Mouse (Mus musculus): Measurements from ENCODE around the gene Myb.

Gene Myb

DNA sequence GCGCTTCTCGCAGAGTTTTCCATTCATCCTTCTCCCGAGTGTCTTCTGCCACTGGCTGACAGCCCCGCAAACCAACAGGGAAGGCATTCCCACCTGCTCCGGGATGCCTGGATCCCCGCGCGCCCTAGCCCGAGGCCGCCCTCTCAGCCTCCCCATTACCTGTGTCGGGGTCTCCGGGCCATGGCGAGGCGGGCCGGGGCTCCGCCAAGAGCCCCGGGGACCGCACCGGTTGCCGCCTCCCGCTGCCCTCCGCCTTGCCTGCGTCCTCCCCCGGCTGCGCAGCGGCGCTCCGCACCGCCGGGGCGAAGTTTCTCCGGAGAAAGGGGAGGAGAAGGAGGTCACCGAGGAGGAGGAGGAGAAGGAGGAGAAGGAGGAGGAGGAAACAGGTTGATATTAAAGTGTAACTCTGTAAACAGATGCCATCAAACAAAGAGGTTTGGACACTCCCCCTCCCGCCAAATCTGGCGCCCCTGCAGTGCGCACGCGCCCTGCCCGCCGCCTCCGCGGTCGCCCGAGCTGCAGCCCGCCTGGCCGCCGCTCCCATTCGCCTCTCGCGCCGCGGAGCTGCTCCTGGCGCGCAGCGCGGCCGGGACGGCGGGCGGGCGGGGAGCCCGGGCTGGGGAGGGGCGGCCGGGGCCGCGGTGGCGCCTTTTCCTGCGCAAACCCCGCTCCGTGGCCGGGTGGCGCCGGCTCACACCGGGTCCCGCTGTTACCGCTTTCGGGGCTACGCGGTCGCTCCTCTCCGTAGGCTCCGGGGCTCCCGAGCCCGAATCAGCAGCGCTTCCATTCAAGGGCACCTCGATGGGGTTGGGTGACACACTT lies at the start of gene Myb:
Gene Myb, minus strand, starts transcription at position 448 of the 822 bp plus-strand sequence.
- peak; percentile 36 for DNase-seq

DNA sequence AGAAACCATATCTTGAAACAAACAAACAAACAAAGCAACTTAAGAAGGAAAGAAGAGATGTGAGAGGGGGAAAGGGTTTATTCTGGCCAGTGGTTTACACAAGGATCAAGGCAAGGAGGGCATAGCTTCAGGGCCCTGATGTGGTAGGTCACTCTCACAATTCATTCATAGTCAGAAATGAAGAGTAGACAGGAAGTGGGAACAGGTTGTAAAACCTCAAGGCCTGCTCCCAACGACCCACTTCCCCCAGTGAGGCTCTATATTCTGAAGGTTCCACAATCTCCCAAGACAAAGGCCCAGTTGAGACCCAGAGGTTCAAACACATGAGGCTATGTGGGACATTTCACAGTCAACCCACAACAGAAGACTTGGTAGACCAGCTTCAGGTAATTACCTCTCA lies 46.6 kb upstream of the Myb start:
- no peak for DNase-seq

DNA sequence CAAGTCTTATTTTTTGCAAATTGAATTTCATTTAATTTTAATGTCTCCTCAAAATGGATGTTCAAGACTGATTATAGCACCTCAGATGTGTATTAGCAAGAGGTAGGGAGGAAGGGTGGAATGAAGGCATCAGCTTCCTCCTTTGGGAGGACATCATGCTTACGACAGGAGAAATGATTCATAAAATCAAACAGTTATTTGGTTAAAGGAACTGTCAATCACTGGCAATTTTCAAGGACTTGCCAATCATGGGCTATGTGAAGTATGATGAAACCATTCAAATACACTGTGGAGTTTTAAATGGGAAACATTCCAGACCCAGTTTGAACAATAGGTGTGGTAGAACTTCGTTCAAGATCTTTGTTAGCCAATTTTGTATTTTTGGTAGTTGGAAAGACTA lies 45.4 kb upstream of the Myb start:
- no peak for DNase-seq

DNA sequence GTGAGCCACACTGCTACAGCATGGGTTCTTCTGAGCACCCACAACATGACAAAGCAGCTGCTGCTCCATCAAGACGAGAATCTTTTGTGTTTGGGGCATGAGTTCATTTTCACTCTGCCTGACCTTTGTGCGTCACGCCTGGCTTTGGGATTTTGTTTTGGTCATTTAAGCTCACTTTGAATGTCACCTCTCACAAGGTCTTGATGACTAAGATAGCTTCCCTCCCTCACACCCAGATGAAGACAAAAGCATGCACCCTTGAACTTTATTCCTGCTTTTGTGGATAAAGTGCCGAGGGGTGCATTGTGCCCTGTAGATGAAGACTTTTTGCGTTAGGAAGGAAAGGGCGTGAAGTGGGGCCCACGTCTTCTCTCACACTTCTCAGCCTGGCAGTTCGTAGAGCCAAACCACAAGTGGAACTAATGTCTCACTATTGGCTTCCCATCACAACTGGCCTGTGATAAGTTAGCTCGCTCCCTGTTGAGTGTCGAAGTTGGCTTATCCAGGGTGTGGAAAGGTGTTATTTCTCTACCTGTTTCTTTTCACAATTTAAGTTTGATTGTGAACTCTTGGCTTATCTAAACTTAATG lies 43.8 kb upstream of the Myb start:
- no peak for DNase-seq

DNA sequence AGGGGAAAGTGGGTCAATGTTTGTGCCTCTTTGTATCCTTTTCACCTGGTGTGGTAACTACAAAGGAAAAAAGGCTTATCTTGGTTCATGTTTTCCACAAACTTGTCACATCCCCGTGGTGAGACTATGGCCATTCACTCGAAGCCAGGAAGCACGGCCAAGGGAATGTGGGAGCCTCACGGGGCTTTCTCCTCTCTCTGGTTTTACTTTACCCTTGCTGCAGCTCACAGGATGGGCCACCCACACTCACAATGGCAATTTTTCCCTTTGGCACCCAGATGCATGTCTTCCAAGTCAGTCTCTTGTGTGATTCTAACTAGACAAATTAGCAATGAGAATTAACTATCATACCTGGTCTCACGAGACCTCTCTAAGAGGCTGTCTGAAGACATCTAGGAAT lies 43.1 kb upstream of the Myb start:
- no peak for DNase-seq

DNA sequence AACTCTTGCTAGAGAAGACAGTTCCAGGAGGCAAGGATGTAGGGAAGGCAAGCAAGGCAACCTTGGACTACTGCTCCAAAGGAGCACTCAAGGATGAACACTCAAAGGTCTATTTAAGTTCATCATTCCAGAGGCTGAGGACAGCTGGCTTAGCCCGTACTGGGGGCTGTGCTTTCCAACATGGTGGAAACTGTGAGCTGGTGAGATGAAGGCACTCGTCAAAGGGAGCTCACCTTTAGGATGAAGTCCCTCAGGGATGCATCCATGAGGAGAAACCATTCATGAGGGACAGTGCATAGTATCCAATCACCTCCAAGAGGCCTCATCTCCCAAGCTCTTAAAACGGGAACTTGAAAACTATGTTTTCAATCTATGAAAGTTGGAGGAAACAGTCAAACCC lies 42.7 kb upstream of the Myb start:
- no peak for DNase-seq

DNA sequence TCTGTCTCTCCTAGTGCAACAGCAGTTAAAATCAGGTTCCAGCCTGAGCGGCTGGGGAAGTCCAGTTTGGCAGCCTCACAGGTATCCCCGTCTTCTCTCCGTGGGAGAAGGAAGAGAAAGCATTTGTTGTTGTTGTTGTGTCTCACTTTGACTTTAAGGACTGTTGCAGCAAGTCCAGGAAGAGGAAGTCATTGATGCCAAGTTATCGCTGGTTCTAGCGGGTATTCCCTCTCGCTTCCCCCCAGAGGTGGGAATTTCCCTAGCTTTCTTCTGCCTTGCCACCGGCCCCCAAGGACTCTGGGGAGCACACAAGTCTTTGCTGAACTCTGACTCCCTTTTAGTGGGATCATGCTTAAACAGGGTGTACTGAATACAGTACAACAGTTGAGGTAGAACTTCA lies 40.0 kb upstream of the Myb start:
- no peak for DNase-seq

DNA sequence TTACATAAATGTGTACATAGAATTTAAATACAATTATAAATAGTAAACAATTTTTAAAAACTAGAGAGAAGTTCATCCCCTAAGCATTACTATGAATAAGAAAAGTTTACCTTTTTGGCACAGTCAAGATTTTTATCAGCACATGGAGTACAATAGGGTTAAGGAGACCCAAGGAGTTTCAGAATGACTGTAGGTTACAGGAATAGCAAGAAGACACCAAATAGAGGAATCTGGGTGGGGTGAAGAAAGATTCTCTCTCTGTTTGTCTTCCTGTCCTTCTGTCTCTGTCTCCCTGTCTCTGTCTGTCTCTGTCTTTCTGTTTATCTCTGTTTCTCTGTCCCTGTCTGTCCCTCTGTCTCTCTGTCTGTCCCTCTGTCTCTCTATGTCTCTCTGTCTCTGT lies 39.5 kb upstream of the Myb start:
- DNase-seq: no peak

DNA sequence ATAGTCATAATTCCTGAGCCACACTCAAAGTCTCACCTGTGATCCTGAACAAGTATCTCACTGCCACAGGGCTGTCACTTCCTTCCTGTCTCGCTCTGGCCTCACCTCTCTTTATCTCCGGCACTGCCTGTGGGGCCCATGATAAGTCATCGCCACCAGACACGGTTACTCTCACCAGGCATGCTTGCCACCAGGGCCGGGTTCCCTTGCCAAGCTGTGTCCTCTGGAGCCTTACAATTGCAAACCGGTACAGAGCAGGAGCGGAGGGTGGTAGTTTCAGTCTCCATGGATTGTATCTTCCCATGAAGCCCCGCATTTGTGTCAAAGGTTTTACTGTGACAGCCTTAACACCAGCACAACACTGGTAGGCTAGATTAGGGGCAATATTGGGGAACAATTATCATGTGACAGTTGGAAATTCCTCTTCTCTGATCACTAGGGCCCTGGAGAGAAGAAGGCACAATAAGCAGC lies 35.9 kb upstream of the Myb start:
- DNase-seq: no peak

DNA sequence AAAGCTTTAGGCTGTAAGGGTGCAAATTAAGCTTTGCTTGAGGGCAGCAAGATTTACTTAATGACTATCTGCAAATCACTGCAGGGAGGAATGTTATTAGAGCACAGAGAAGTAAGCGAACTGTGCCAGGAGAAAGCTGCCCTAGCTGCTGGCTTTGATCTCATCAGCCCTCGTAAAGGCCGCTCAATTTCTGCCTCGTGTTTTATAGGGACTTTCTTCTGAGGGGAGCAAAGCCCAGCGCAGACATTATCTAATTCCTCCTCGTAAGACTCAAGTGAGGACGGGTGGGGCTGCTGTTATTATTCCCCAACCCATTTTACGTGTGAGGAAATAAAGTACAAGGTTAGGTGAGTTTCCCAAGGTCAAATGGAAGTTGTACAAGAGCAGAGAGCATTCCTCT lies 34.8 kb upstream of the Myb start:
- no peak for DNase-seq

DNA sequence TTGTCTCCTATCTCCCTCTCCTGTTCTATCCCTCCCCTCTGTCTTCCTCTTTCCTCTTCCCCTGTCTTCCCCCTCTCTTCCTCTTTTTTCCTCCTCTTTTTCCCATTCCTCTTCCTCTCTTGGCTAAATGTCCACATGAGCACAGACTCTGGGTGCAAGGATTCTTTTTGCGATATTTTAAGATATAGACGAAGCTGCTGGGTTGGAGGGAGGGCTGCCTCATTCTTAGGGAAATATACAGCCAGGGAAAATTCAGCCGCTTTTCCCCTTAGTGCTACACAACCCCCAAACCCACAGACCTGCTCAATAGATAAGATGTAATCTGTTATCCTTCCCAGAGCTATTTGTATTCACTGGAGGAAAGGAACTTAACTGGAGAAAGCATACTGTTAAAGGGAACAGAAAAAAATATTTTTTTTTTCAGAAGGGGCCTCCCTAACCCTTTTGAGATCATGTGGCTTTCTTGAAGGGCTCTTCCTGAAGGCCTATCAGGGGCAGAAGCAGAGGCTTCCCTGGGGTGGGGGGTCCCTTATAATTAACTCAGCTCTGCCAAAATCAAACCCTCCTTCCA lies 33.2 kb upstream of the Myb start:
- DNase-seq: no peak

DNA sequence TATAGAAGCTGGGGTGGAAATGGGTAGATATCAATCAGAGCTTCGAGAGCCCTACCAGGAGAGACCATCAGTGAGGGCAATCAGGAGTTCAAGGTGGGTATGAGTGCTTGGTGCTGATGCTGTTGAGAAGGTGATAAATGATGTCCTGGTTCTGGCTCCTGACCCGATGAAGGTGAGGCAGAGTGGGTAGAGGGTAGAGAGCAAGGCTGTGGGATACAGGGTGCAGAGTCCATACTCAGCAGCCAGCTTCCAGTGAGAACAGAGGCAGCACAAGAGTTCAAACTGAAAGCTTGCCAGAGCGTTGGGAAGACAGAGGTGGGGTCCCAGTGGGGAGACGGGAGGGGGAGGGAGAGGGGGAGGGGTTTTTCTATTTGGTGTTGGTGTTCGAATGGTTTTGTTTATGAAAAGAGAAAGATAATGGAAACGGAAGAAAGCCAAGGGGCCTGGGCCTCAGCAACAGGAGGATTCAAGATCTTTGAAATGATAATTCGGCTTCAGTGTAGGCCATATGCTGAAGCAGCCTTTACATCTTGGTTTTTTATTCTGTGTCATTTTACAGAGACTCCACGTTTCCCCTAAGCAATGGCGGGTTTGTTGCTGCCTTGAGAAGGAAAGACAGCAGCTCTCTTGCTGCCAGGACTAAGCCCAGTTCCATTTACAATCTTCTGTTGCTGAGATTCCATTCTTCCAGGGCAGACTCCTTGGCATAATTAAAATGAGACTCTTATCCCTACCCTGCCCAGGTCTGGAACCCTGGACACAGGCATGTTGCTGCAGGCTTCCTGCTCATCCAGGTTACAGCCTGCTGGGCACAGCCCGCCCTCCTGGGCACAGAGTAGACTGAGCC lies 32.5 kb upstream of the Myb start:
- no peak for DNase-seq

DNA sequence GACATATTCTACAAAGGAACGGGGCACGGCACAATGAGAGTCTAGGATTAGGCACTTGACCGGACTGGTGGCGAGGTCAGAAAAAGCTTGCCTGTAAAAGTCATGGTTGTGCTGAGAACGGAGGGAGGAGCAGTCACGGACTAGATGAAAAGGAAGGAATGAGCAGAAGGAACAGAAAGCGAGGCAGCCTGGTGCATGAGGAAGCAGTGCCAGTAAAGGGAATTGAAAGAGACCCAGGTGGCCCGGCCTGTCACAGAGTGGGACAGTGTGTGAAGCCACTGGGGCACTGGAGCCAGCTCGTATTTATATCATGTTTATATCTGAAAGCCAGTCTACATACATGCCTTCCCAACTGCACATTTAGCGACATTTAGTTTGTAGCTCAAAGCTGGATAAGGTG lies 31.7 kb upstream of the Myb start:
- no peak for DNase-seq

DNA sequence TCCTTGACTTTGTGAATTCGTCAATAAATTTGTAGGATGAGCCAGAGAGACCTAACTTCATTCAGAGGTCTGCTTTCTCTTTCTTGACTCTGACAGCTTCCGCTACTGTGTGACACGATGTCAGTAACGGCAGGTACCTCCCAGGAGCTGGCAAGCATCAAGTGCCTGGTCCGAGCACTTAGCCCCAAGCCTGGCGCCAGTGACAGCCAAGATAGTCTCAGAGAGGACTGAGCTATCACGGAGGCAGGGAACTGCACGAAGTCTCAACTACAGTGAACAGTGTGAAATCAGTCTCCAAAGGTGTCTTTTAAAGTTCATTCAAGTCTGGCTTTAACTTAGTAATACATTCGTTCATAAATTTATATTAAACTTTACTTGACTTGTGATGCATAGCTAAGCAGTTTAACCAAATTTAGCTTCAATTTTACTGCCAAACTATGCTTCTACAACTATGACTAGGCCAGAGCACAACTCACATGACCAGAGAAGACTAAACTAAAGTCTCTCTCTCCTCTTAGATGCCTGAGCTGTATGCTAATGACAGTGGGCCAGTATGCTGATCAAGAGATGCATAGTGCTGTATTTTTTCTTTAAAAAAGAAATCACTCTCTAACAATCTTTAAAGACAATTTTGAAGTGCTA lies 29.1 kb upstream of the Myb start:
- DNase-seq: no peak

DNA sequence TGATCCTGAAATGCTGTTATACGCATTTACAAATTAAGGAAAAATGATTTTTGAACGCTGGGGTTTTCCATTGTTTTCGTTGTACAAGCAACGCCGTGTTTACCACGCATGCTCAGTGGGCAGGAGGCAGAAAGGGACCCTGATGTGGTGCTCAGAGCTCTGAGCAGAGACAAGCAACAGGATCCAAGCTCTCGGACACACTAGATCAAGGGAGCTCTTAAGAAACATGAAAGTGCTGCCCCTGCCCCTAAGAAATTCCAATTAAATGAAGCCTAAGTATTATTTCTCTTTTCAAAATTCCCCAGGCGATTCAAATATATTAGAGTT lies 28.5 kb upstream of the Myb start:
- no peak for DNase-seq

DNA sequence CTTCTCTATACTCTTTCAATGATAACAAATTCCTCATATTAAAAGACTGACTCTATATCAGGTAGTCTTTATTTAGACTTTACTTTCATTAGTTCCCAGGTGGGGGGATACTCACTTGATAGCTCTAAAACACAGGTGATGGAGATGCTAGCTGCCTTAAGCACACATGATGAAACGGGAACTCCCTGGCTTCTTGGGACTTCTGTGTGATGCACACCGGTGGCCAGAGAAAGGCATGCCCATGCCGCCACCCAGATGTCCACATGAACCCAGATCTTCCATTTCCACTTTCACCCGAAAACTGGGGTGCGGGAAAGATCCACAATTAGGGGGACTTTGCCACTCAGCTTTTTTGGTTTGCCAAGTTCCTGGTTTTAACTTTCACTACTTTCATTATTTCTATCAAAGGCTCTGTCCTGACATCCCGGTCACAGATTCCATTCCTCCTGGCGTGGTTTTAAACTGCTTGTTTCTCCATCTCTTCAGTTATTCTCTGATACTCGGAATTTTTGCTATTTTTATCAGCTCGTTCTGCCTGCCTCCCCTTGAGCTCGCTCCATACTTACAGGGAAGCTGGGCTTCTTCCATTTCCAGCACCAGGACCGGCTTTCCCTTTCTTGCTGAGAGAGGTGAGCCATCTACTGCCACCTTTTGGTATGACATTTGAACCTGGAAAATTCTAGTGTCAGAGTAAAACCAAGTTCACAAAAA lies 27.9 kb upstream of the Myb start:
- DNase-seq: peak; percentile 42

DNA sequence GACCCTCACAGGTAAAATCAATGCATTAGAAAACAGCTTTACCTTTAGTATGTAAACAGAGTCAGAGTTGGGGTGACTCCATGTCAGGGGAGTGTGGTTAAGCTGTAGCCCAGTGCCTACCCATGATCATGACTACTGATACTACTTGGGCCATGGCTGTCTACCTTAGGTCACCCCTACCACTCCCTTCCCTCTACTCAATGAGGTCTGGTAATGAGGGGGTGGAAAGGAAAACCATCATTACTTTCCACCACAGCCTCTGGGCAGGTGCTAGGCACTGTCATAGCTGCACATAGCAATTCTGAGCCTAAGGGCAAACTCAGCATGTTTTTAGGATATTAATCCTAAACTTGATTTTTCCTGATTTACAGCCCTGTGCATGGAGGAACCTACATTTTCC lies 27.1 kb upstream of the Myb start:
- DNase-seq: no peak

DNA sequence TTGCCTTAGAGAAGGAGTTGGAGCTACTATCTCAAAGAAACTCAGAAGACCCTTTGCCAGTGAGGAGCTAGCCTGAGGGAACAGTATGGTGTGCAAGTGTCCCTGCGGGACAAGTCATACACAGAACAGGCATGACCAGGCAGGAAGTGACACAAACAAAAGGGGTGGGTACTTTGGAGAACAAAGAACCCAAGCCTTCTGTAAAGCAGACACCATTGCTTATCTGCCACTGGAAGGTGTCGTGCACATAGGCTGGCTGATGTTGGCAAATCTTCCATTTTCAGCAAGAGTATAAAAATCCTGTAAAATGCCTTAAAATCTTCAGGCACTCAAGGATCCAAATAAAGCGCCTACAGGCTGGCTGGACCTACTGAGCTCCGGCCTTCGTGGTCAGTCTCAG lies 25.9 kb upstream of the Myb start:
- DNase-seq: no peak

DNA sequence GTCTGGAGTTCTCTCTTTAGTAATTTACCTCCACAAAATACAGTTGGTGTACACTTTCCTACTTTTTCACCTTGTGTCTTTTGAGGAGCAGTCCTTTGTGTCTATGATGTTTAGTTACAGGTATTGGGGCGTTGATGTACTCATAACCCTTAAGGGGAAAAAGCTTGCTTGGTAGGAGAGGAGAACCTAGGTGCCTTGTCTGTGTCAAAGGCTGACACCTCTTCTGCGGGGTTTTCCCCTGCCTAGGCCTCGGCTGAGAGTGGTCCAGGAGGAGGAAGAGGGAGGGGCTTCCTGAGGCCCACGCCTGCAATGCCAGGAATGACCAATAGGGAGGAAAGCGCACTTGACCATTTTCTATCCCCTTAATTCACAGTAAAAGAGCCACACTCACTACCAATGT lies 17.9 kb upstream of the Myb start:
- DNase-seq: no peak

DNA sequence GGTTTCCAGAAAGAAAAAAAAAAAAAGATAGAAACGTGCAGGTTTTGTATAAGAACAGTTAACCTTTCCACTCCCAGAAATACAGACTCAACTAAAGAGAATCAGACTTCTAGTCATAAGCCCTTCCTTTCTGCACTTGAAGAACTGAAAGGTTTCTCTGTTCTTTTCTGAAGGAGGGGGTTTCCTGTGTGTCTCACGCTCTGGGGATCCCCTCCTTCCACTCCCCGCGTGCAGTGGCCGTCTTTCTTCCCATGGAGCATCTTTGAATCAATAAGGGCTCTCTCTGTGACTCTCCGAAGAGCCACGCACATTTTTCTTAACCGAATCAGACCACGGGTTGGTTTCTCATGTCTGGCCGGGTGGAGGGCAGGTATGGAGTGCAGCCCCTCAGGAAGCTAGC lies 17.5 kb upstream of the Myb start:
- DNase-seq: no peak

DNA sequence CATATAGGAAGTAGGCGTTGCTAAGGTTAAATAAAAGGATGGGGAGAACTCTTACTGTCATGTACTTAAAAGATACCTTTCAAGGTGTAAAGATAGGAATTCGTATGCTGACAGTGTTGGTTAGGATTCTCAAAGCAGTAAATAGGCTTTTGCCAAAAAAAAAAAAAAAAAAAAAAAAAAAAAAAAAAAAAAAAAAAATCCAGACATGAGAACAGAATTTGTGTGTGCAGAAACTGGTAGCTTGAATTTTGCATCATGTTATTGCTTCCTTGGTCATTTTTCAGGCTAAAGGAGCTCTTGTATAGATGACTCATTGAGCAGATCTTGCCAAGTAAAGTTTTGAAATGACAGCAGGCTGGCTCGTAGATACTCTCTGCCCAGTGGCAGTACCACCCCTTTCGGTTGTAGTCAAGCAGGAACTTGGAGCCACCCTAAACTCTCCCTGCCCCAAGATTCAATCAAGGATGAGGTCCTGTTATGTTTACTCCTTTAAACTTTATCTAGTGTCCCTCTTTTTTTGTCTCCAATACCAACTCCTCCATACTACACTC lies 11.9 kb upstream of the Myb start:
- DNase-seq: no peak

DNA sequence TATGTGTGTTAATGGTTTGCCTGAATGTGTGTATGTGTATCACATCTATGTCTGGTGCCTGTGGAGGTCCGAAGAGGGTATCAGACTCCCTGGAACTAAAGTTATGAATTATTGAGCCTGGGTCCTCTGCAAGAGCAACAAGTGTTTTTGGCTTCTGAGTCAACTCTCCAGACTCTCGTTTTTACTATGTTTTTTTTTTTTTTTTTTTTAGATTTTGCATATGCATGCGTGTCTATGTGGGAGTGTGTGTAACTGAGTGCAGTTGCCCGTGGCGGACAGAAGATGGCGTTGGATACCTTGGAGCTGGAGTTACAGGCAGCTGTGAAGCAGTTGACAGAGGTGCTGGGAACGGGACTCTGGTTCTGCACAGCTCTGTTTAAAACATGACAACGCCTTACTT lies 7.7 kb upstream of the Myb start:
- DNase-seq: no peak
